Mouse (Mus musculus) adrenal gland, postnatal 10 days (tissue): ENCODE measurements around the gene Cts6. TPM values are rescaled to one million over a fixed set of nuclear protein-coding genes. Genes with fewer than 3 reads are reported as not detected.
"Not testable (repeated sequence)": the region's sequence is repeated elsewhere in the genome, so short reads cannot be mapped to it uniquely, and the experiment has no call there.

Source experiments
- DNase-seq: peaks from one replicate; pipeline ENCODE4 v3.0.0; 2021; ENCODE audit warnings: mixed read lengths
- long read RNA-seq, 2 experiments: library from polyadenylated mRNA; stranded (forward); transcript quantifications; one replicate each; pipeline ENCODE4 v2.0.0; 2021
- total RNA-seq, 2 experiments: library from RNA; stranded (reverse); gene quantifications; 2 replicates each; pipeline ENCODE4 v1.2.3; 2021

Cts6 gene
- total RNA-seq = not detected
- long read RNA-seq, experiment 1 = 0 reads
- long read RNA-seq, experiment 2 = 0 reads

GRCm38 (mm10) chr13:61203310-61203709 lies at the start of gene Cts6:
Cts6 (minus strand) TSS chr13:61203410.
- DNase-seq = no peak

- peak; percentile 68 for DNase-seq
Observed at GRCm38 (mm10) chr13:61241076-61241947, 38.1 kb upstream of the Cts6 start.

DNA sequence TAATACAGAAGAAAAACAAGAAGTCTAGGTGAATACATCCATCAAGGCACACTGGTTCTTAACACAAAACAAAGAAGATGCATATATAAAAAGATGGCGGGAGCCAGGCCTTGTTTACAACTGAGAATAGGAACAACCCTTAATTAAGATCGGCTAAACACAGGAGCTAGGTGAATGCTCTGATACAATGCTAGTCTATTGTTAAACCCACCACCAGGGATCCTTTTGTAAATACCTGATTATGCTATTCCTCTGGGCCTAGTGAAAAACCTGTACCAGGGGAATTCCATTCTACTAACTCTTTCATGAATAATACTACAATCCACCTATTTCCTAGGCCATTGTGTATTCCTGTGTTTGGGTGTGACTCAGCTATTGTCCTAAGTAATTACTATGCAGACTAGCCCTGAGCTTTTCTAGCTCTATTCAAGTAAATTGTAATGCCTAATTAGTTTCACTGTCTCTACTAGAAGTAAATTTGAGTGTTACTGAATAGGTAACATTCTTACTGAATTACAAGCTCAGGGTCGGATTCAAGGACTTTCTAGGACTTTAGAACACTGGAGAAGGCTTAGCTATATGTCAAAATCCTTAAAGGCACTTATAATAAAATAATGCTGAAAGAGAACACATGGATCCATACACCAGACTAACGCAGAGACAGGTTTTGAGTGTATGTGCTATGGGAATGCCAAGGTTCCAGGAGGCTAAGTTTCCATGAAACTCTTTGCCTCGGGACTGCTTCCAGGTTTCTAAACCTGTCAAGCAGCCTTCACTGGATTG lies 17.9 kb downstream of the Cts6 start:
- not testable (repeated sequence) for DNase-seq

DNA sequence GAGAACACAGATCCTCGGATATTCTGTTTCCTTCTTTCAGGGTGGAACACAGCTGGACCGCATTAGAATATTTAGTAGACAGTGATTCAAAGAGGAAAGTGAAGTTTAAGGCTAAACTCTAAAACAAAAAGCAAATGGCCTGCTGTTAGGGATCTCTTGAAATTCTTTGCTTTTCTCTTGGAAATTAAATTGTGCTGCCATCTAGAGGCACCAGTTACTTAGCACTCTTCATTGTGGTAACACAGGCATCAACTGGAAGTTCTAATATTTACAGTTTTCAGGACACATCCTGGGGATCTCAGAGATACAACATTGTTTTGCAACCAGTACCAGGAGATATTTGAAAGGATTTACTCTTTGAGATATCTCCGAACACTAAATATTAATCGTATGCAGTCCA lies 38.6 kb downstream of the Cts6 start:
- DNase-seq = no peak

- DNase-seq = no peak
Observed at GRCm38 (mm10) chr13:61164156-61164555, 39.1 kb downstream of the Cts6 start, which contains the start of gene Ctsr. Ctsr (minus strand) TSS chr13:61164256.

Other genes starting within 250 kb of the Cts6 start
- not detected for gene Ctsj, start 197.5 kb downstream of the Cts6 start, total RNA-seq
- not detected for gene Ctsq, start 162.8 kb downstream of the Cts6 start, total RNA-seq
- gene Ctsr, start 39.2 kb downstream of the Cts6 start, total RNA-seq = not detected
- gene Cts8, start 51.9 kb upstream of the Cts6 start, total RNA-seq = not detected
- not detected for gene Gm49398, start 85.4 kb upstream of the Cts6 start, total RNA-seq
- gene Cts7, start 154.8 kb upstream of the Cts6 start, total RNA-seq = not detected